Mouse (Mus musculus) ES-E14 (cell line): Measurements from ENCODE around the gene Hap1.

ENCODE experiments used
- CHD2 ChIP-seq: IDR thresholded peaks from 2 replicates; pipeline ENCODE4 v1.6.1; 2014; ENCODE audit warnings: mild to moderate bottlenecking, low read depth, low read length, inconsistent platforms
- HCFC1 ChIP-seq: IDR thresholded peaks from 2 replicates; pipeline ENCODE4 v1.6.1; 2012; ENCODE audit warnings: low read length, inconsistent platforms, borderline replicate concordance; ENCODE audit not compliant: insufficient read depth
- MAFK ChIP-seq: IDR thresholded peaks from 2 replicates; pipeline ENCODE4 v1.6.1; 2014; ENCODE audit warnings: mild to moderate bottlenecking, low read depth, low read length, inconsistent platforms; ENCODE audit not compliant: insufficient read depth
- ZC3H11A ChIP-seq: IDR thresholded peaks from 2 replicates; pipeline ENCODE4 v1.6.1; 2012; ENCODE audit warnings: low read depth, mild to moderate bottlenecking, inconsistent platforms, low read length, borderline replicate concordance
- ZNF384 ChIP-seq: IDR thresholded peaks from 2 replicates; pipeline ENCODE4 v1.6.1; 2012; ENCODE audit warnings: low read depth, low read length, inconsistent platforms

DNA sequence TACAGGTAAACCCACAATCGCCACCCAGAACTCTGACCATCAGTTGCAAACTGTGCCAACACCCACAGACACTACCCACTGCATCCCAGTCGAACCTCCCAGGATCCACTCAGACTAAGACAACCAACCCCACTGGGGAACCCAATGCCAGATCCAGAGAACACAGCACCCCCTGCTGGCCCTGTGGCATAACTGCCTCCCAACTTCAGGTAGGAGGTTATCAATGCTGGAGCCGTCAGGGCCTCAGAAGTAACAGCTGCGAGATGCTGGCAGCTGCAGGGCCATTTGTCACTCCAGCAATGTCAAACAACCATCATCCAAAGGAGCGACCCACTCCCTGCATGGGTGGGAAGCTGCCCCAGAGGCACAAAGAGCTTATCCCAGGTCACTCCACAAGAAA is 58.1 kb downstream of the Hap1 start:
- TF ChIP-seq ZNF384 (no peak), HCFC1 (no peak), MAFK (no peak), CHD2 (no peak), ZC3H11A (no peak)
